Mouse (Mus musculus) stomach, embryonic 16.5 days (tissue): ENCODE data around the gene Mettl3. TPM values are rescaled to one million over a fixed set of nuclear protein-coding genes. Genes with fewer than 3 reads are reported as not detected.
A peak's percentile ranks its signal among the peaks of the same experiment; 100 is the strongest.

ENCODE experiments used
- ATAC-seq: fragments of 200-750 bp; cut with Nextera tagmentation; 2 replicates; pipeline ENCODE4 v1.8.0; 2017; ENCODE audit warnings: moderate number of reproducible peaks, moderate TSS enrichment; ENCODE audit not compliant: insufficient read depth, low FRiP score
- H3K27ac ChIP-seq: fragments of 300-500 bp; sonication (generic); 2 replicates; pipeline ENCODE4 v1.5.1; 2014; ENCODE audit warnings: low read length
- H3K27me3 ChIP-seq: fragments of 300-500 bp; sonication (generic); 2 replicates; pipeline ENCODE4 v1.6.1; 2014; ENCODE audit warnings: low read length, control low read depth, mixed read lengths; ENCODE audit not compliant: control insufficient read depth, insufficient read depth
- H3K36me3 ChIP-seq: fragments of 300-500 bp; sonication (generic); 2 replicates; pipeline ENCODE4 v1.6.1; 2014; ENCODE audit warnings: low read length; ENCODE audit not compliant: control insufficient read depth, insufficient read depth
- H3K4me1 ChIP-seq: fragments of 300-500 bp; sonication (generic); 2 replicates; pipeline ENCODE4 v1.6.1; 2014; ENCODE audit warnings: low read length, control low read depth, mixed read lengths; ENCODE audit not compliant: control insufficient read depth, insufficient read depth
- H3K4me2 ChIP-seq: fragments of 300-500 bp; sonication (generic); 2 replicates; pipeline ENCODE4 v1.6.1; 2014; ENCODE audit warnings: low read depth, low read length, mixed read lengths
- H3K4me3 ChIP-seq: fragments of 300-500 bp; sonication (generic); replicated peaks from 2 replicates; pipeline ENCODE4 v1.5.1; 2014; ENCODE audit warnings: mild to moderate bottlenecking, low read length
- H3K9ac ChIP-seq: fragments of 300-500 bp; sonication (generic); 2 replicates; pipeline ENCODE4 v1.6.1; 2014; ENCODE audit warnings: low read length
- H3K9me3 ChIP-seq: fragments of 300-500 bp; sonication (generic); replicated peaks from 2 replicates; pipeline ENCODE4 v1.6.1; 2016; ENCODE audit warnings: low read length, control low read depth; ENCODE audit not compliant: control insufficient read depth
- WGBS: fragments of 180-500 bp; shearing (Covaris S2); extraction: QIAGEN DNeasy Blood & Tissue Kit; methylation state at CpG from one replicate; pipeline ENCODE4 v1.1.7; 2014; 5-methylcytosine and 5-hydroxymethylcytosine counted together
- polyA plus RNA-seq: library from polyadenylated mRNA; unstranded; fragments of >200 nt; fragmentation: Nextera tagmentation; extraction: Ambion mirVana; gene quantifications from 2 replicates; pipeline ENCODE4 v1.2.1, GENCODE M21; 2015

Gene Mettl3
- polyA plus RNA-seq, 1 experiment from 2014 or later: 38.8 TPM

GRCm38 (mm10) chr14:52257484-52258213 is 47.3 kb downstream of the Mettl3 start, which contains the start of gene Chd8:
Gene Chd8, minus strand, starts transcription at chr14:52257780.
- H3K36me3 ChIP-seq: no peaks in the 10 kb centered on the region
- peaks cover 6% of the 10 kb centered on the region for H3K4me1 ChIP-seq
- H3K9me3 ChIP-seq: no peaks in the 10 kb centered on the region
- peak; percentile 100 for ATAC-seq
- H3K4me2 ChIP-seq: peak within 1 kb of the TSS; percentile 85
- H3K4me3 ChIP-seq: peak within 1 kb of the TSS; percentile 98
- H3K9ac ChIP-seq: peak within 1 kb of the TSS; percentile 94
- WGBS: under 1% methylated on average over 54 of the region's 54 CpGs
- no peaks in the 10 kb centered on the region for H3K27me3 ChIP-seq
- H3K27ac ChIP-seq: peak within 1 kb of the TSS; percentile 96

DNA sequence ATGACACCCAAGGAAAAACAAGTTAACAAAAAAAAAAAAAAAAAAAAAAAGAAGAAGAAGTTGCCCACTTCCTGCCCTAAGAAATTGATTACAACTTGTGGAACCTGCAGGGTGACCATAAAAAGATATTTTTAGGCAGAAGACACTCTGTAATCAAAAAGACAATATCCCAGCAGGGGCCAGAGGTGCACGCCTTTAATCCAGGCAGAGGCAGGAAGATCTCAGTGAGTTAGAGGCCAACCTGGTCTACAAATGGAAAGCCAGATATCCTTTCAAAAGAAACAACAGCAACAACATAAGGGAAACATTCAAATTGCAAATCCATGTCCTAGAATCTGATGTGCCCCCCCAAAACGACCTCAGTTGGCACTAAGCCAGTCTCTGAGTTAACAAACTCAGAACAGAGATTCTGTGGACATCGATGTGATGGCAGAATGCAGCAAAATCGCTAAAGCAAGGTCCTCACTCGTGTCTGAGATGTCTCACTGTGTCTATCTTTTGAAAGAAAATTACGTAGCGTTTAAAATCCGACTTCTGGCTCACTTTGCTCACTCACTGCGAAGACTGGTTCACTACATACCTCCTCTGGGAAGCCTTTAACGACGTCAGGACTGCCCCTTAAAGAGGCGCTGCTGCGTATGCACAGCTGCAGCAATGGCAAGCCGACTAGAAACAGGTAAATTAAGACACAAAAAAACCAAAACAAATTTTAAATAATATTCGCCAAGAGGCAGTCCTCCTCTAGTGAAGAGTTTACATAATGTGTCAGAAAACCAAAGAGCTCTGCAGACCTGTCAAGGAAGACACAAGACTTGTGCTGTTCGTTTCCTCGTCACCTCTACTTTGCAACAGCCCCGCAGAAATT is 48.4 kb downstream of the Mettl3 start:
- Histone ChIP-seq H3K4me1 (peaks cover 6% of the 10 kb centered on the region), H3K4me3 (peak overlapping the region; percentile 98), H3K4me2 (peak overlapping the region; percentile 85), H3K9me3 (no peaks in the 10 kb centered on the region), H3K27ac (peak overlapping the region; percentile 96), H3K36me3 (no peaks in the 10 kb centered on the region), H3K9ac (peak overlapping the region; percentile 94), H3K27me3 (no peaks in the 10 kb centered on the region)
- WGBS: 6% methylated on average over 18 of the region's 18 CpGs
- no peak for ATAC-seq

- ATAC-seq: no peak
- H3K9ac ChIP-seq: no peak overlapping the region
- H3K4me1 ChIP-seq: peaks cover 11% of the 10 kb centered on the region
- H3K4me3 ChIP-seq: no peak overlapping the region
- H3K4me2 ChIP-seq: no peak overlapping the region
- H3K27ac ChIP-seq: no peak overlapping the region
- no peaks in the 10 kb centered on the region for H3K9me3 ChIP-seq
- no peaks in the 10 kb centered on the region for H3K36me3 ChIP-seq
- H3K27me3 ChIP-seq: no peaks in the 10 kb centered on the region
- 73% methylated on average over 4 of the region's 4 CpGs for WGBS
These were observed 58.8 kb downstream of the Mettl3 start for GRCm38 (mm10) chr14:52246129-52246528.

Other genes with a start within 250 kb of the Mettl3 start
- 504 and 528 TPM in 2 replicates for gene Hnrnpc, start 201.1 kb downstream of the Mettl3 start, polyA plus RNA-seq
- gene Rpgrip1, start 194.4 kb downstream of the Mettl3 start, polyA plus RNA-seq: 50.0 and 51.5 TPM in 2 replicates
- gene Supt16, start 107.7 kb downstream of the Mettl3 start, polyA plus RNA-seq: 39.8 and 40.7 TPM in 2 replicates
- 27.9 and 31.8 TPM in 2 replicates for gene Chd8, start 47.3 kb downstream of the Mettl3 start, polyA plus RNA-seq
- 36.2 and 39.7 TPM in 2 replicates for gene Tox4, start 26.0 kb downstream of the Mettl3 start, polyA plus RNA-seq
- 15.8 and 19.6 TPM in 2 replicates for gene Rab2b, start 25.6 kb downstream of the Mettl3 start, polyA plus RNA-seq
- 8.8 and 9.3 TPM in 2 replicates for gene Sall2, start 23.6 kb upstream of the Mettl3 start, polyA plus RNA-seq
- not detected in 2 replicates for gene Olfr1513, start 51.3 kb upstream of the Mettl3 start, polyA plus RNA-seq
- not detected in 2 replicates for gene Olfr1512, start 74.0 kb upstream of the Mettl3 start, polyA plus RNA-seq
- not detected in 2 replicates for gene Olfr1511, start 92.3 kb upstream of the Mettl3 start, polyA plus RNA-seq
- gene Olfr1510, start 109.2 kb upstream of the Mettl3 start, polyA plus RNA-seq: 0.15 and 0.22 TPM in 2 replicates
- not detected in 2 replicates for gene Olfr1509, start 137.9 kb upstream of the Mettl3 start, polyA plus RNA-seq
- not detected in 2 replicates for gene Olfr1508, start 162.4 kb upstream of the Mettl3 start, polyA plus RNA-seq
- gene Olfr1507, start 190.6 kb upstream of the Mettl3 start, polyA plus RNA-seq: not detected in 2 replicates